Mouse (Mus musculus): ENCODE measurements at regions not wholly inside any gene's neighbourhood (a gene's known extent, or its start where the extent isn't known, plus 50 kb on each side); places are given as distances from the start of the nearest gene placed in this dataset.

- in situ Hi-C loops (cut with MboI; ENCODE audit: low pct_ligation_motif_present, low pct_unique_long_range_greater_than_20kb, low sequenced_read_pairs): loop anchor here (5.0 kb wide), 3 partner anchors 87 to 837 kb away; partner anchors contain the start of gene M6pr
Observed at GRCm38 (mm10) chr6:122394160-122394559, 53.8 kb upstream of the Phc1 start.

GRCm38 (mm10) chr6:122393231-122393881 lies 53.0 kb upstream of the Phc1 start:
- Histone ChIP-seq H3K4me3 (replicated peaks in 1 of 3; ENCODE audit: low read depth in 2 of 3, low read length in 2 of 3, poor library complexity in 1 of 3) (peak overlapping the region; percentile 61 to 69 (median 63)), H3K36me3 (replicated peaks in 1 of 2; ENCODE audit: control insufficient read depth in 1 of 2, insufficient read depth in 1 of 2, low read length in 1 of 2) (peaks cover 5 to 27% of the 10 kb centered on the region in 2 experiments), H3K9me3 (replicated peaks; ENCODE audit: low read length) (peaks cover 11% of the 10 kb centered on the region), H3K4me1 (ENCODE audit: control insufficient read depth in 1 of 2, insufficient read depth in 2 of 2) (peaks cover 10 to 33% of the 10 kb centered on the region in 2 experiments; a peak in 3 of 4 replicates), H3K4me2 (ENCODE audit: insufficient read depth, low read depth, poor library complexity, severe bottlenecking) (peak overlapping the region; percentile 53), H3K27me3 (replicated peaks) (no peaks in the 10 kb centered on the region), H3K9ac (ENCODE audit: insufficient read depth, low read depth) (peak overlapping the region; percentile 55), H3K27ac (ENCODE audit: insufficient read depth, low read depth) (peak overlapping the region; percentile 77), H3K79me2 (replicated peaks; ENCODE audit: control insufficient read depth, extremely low read depth, insufficient read depth, poor library complexity, severe bottlenecking) (no peaks in the 10 kb centered on the region)
- DNase-seq (ENCODE audit: extremely low read depth): peak; percentile 87
- in situ Hi-C loops (cut with MboI; ENCODE audit: low pct_ligation_motif_present, low pct_unique_long_range_greater_than_20kb, low sequenced_read_pairs) (loop anchor here (5.0 kb wide), 3 partner anchors 86 to 836 kb away; partner anchors contain the start of gene M6pr), dilution Hi-C loops (cut with MboI; ENCODE audit: extremely low pct_ligation_motif_present, extremely low pct_unique_long_range_greater_than_20kb, low sequenced_read_pairs) (no loop called here)
- TF ChIP-seq KAT2A (IDR thresholded peaks at IDR 0.05; ENCODE audit: insufficient replicate concordance, low read length) (0 out of 2 replicates have a peak, but pooled peaks have one; percentile 50), JUN (IDR thresholded peaks at IDR 0.05; ENCODE audit: insufficient read depth, low read depth, low read length) (peak; percentile 92), USF2 (conservative IDR thresholded peaks at IDR 0.05; ENCODE audit: low read depth, low read length) (no peak), ZMIZ1 (IDR thresholded peaks at IDR 0.05; ENCODE audit: low read depth, low read length) (0 out of 2 replicates have a peak, but pooled peaks have one; percentile 17), MXI1 (IDR thresholded peaks at IDR 0.05; ENCODE audit: low read depth, low read length) (peak; percentile 82), IRF4 (IDR thresholded peaks at IDR 0.05; ENCODE audit: low read depth, low read length) (peak; percentile 89), MYC (IDR thresholded peaks at IDR 0.05; ENCODE audit: low read depth, low read length) (peak; percentile 88), MAZ (IDR thresholded peaks at IDR 0.05; ENCODE audit: low read depth, low read length) (peak; percentile 77), MAFK (IDR thresholded peaks at IDR 0.05; ENCODE audit: insufficient replicate concordance, low read length) (0 out of 2 replicates have a peak, but pooled peaks have one; percentile 52), BHLHE40 (IDR thresholded peaks at IDR 0.05; ENCODE audit: low read depth, low read length) (peak; percentile 100), ETS1 (conservative IDR thresholded peaks at IDR 0.05; ENCODE audit: low read depth, low read length) (peak; percentile 100), CHD2 (IDR thresholded peaks at IDR 0.05; ENCODE audit: low read length) (peak; percentile 79), EP300 (IDR thresholded peaks at IDR 0.05; ENCODE audit: low read length) (peak; percentile 92), RCOR1 (conservative IDR thresholded peaks at IDR 0.05; ENCODE audit: low read depth, low read length) (peak; percentile 86), MAX (IDR thresholded peaks at IDR 0.05; ENCODE audit: low read length) (peak; percentile 83), NRF1 (IDR thresholded peaks at IDR 0.05; ENCODE audit: low read depth, low read length) (0 out of 2 replicates have a peak, but pooled peaks have one; percentile 38), UBTF (IDR thresholded peaks at IDR 0.05; ENCODE audit: low read depth, low read length) (no peak; the same call in 1 of the 2 replicates), USF1 (IDR thresholded peaks at IDR 0.05; ENCODE audit: low read depth, low read length) (no peak), RAD21 (IDR thresholded peaks at IDR 0.05; ENCODE audit: low read depth, low read length) (no peak; the same call in 1 of the 2 replicates), NELFE (IDR thresholded peaks at IDR 0.05; ENCODE audit: low read depth, low read length) (peak; percentile 26; the same call in 1 of the 2 replicates), TCF12 (IDR thresholded peaks at IDR 0.05; ENCODE audit: low read depth, low read length) (peak; percentile 98), TBP (conservative IDR thresholded peaks at IDR 0.05; ENCODE audit: low read depth, low read length) (peak; percentile 70), POLR2A (IDR thresholded peaks at IDR 0.05; ENCODE audit: low read depth, low read length) (peak; percentile 50; the same call in 1 of the 2 replicates), HCFC1 (IDR thresholded peaks at IDR 0.05; ENCODE audit: low read depth, low read length) (peak; percentile 48; the same call in 1 of the 2 replicates), JUND (conservative IDR thresholded peaks at IDR 0.05; ENCODE audit: low read depth, low read length) (peak; percentile 83), MEF2A (IDR thresholded peaks at IDR 0.05; ENCODE audit: borderline replicate concordance, low read depth, low read length) (peak; percentile 92), POLR2AphosphoS2 (IDR thresholded peaks at IDR 0.05; ENCODE audit: low read depth, low read length) (no peak), E2F4 (IDR thresholded peaks at IDR 0.05; ENCODE audit: insufficient replicate concordance, low read depth, low read length) (no peak)

More at GRCm38 (mm10) chr6:122394160-122394559, 53.8 kb upstream of the Phc1 start:
- H3K79me2 ChIP-seq (replicated peaks; ENCODE audit: control insufficient read depth, extremely low read depth, insufficient read depth, poor library complexity, severe bottlenecking): no peaks in the 10 kb centered on the region
- H3K4me2 ChIP-seq (ENCODE audit: insufficient read depth, low read depth, poor library complexity, severe bottlenecking): no peak overlapping the region
- dilution Hi-C loops (cut with MboI; ENCODE audit: extremely low pct_ligation_motif_present, extremely low pct_unique_long_range_greater_than_20kb, low sequenced_read_pairs): no loop called here
- H3K9me3 ChIP-seq (replicated peaks; ENCODE audit: low read length): peaks cover 11% of the 10 kb centered on the region
- no peak overlapping the region for H3K4me3 ChIP-seq (replicated peaks in 1 of 3; ENCODE audit: low read depth in 2 of 3, low read length in 2 of 3, poor library complexity in 1 of 3)
- H3K9ac ChIP-seq (ENCODE audit: insufficient read depth, low read depth): no peak overlapping the region
- no peak for DNase-seq (ENCODE audit: extremely low read depth)
- H3K36me3 ChIP-seq (replicated peaks in 1 of 2; ENCODE audit: control insufficient read depth in 1 of 2, insufficient read depth in 1 of 2, low read length in 1 of 2): peaks cover 2 to 19% of the 10 kb centered on the region in 2 experiments
- no peaks in the 10 kb centered on the region for H3K27me3 ChIP-seq (replicated peaks)
- TF ChIP-seq CHD2 (IDR thresholded peaks at IDR 0.05; ENCODE audit: low read length) (no peak), CTCF (conservative IDR thresholded peaks at IDR 0.05 in 1 of 2, IDR thresholded peaks at IDR 0.05 in 1 of 2; ENCODE audit: low read depth in 2 of 2, low read length in 2 of 2) (no peak), MYC (IDR thresholded peaks at IDR 0.05; ENCODE audit: low read depth, low read length) (no peak), EP300 (IDR thresholded peaks at IDR 0.05; ENCODE audit: low read length) (no peak), TCF12 (IDR thresholded peaks at IDR 0.05; ENCODE audit: low read depth, low read length) (no peak), JUND (conservative IDR thresholded peaks at IDR 0.05; ENCODE audit: low read depth, low read length) (no peak)
- H3K4me1 ChIP-seq (ENCODE audit: control insufficient read depth in 1 of 2, insufficient read depth in 2 of 2): peaks cover 10 to 25% of the 10 kb centered on the region in 2 experiments; a peak in 3 of 4 replicates
- H3K27ac ChIP-seq (ENCODE audit: insufficient read depth, low read depth): peak overlapping the region; percentile 33; the same call in 1 of the 2 replicates

Measured in CH12.LX (cell line).